Mouse (Mus musculus): ENCODE measurements around the gene Vash1. TPM values are rescaled to one million over a fixed set of nuclear protein-coding genes. Genes with fewer than 3 reads are reported as not detected.

The Vash1 gene
- polyA plus RNA-seq (2015; fragmentation: Nextera tagmentation; extraction: Ambion mirVana) = 3.4 and 3.5 TPM in 2 replicates

DNA sequence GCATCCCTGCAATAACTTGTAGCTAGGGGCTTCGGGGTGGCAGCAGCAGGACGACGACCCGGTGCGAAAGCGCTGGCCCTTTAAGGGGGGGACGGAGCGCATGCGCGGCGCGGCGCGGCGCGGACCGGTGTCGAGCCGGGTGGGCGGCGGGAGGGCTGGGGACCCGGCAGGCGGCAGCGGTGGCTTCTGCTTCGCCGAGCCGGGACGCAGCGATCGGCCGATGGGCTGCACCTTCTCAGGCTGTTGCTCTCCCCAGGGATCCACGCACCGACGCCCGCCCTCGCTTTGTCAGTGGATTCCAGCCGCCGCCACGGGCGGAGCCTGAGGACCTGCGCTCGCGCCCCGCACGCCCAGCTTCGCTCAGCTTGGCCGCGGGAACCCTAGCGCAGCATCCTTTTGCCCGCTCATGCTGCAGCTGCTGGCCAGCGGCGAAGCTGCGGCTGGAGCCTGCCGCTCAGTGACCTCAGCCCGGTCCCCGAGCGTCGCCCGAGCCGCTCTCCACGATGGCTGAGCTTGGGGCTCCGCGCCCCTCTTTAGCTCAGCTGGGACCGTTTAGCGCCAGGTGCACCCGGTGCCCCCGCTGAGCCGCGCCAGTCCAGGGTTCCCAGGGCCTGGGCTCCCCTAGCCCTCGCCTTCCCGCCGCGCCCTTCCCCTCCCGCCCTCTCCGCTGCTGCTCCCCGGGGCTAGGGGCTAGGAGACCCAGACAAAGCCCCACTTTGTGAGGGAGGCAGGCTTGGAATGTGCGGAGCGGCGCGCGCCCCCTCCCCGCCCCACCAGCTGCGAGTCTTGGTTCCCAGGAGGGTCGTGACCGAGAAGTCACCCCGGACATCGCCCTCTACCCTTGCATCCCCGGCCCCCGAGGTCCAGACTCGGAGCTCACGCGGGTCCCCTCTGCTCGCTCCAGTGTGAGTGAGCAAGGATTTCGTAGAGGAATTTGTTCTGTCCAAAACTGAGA is at the start of gene Vash1:
Gene Vash1 (plus strand): TSS at position 110 of the 955 bp plus-strand sequence.
- Histone ChIP-seq H3K27me3 (ENCODE audit: control insufficient read depth, insufficient read depth, low read length) (no peaks in the 10 kb centered on the region), H3K9ac (ENCODE audit: low read length) (peak within 1 kb of the TSS; percentile 62), H3K4me3 (ENCODE audit: low read depth, low read length) (peak within 1 kb of the TSS; percentile 60), H3K27ac (replicated peaks) (peak within 1 kb of the TSS; percentile 58), H3K36me3 (ENCODE audit: control insufficient read depth, insufficient read depth, low read length) (no peaks in the 10 kb centered on the region), H3K9me3 (ENCODE audit: control insufficient read depth, low read length) (no peaks in the 10 kb centered on the region), H3K4me2 (replicated peaks; ENCODE audit: low read depth) (peak within 1 kb of the TSS; percentile 99), H3K4me1 (replicated peaks; ENCODE audit: control insufficient read depth, insufficient read depth) (peaks cover 2% of the 10 kb centered on the region; the same call in 1 of the 2 replicates)
- TF ChIP-seq CTCF (IDR thresholded peaks at IDR 0.05; ENCODE audit: low read depth) (no peak), EP300 (optimal IDR thresholded peaks at IDR 0.05) (no peak)
- under 1% methylated on average over 85 of the region's 94 CpGs for WGBS
- DNase-seq (ENCODE audit: low spot score) (peak; percentile 46), ATAC-seq (ENCODE audit: low FRiP score, low TSS enrichment) (peak; percentile 63)

- Histone ChIP-seq H3K36me3 (ENCODE audit: control insufficient read depth, insufficient read depth, low read length) (no peaks in the 10 kb centered on the region), H3K4me3 (ENCODE audit: low read depth, low read length) (no peak overlapping the region), H3K4me1 (replicated peaks; ENCODE audit: control insufficient read depth, insufficient read depth) (no peaks in the 10 kb centered on the region), H3K4me2 (replicated peaks; ENCODE audit: low read depth) (no peak overlapping the region), H3K9me3 (ENCODE audit: control insufficient read depth, low read length) (no peaks in the 10 kb centered on the region), H3K27ac (replicated peaks) (no peak overlapping the region), H3K9ac (ENCODE audit: low read length) (no peak overlapping the region), H3K27me3 (ENCODE audit: control insufficient read depth, insufficient read depth, low read length) (no peaks in the 10 kb centered on the region)
- TF ChIP-seq EP300 (optimal IDR thresholded peaks at IDR 0.05) = no peak
- no peak for DNase-seq (ENCODE audit: low spot score)
- WGBS = 39% methylated on average over 6 of the region's 6 CpGs
- ATAC-seq (ENCODE audit: low FRiP score, low TSS enrichment) = no peak
These were observed 49.7 kb upstream of the Vash1 start for GRCm38 (mm10) chr12:86628783-86629172.

GRCm38 (mm10) chr12:86641763-86642162 is 36.7 kb upstream of the Vash1 start:
- no peak overlapping the region for H3K4me2 ChIP-seq (replicated peaks; ENCODE audit: low read depth)
- no peak overlapping the region for H3K27ac ChIP-seq (replicated peaks)
- no peak for ATAC-seq (ENCODE audit: low FRiP score, low TSS enrichment)
- no peak for DNase-seq (ENCODE audit: low spot score)
- TF ChIP-seq CTCF (IDR thresholded peaks at IDR 0.05; ENCODE audit: low read depth) = peak; percentile 70
- TF ChIP-seq EP300 (optimal IDR thresholded peaks at IDR 0.05) = no peak
- no peak overlapping the region for H3K9ac ChIP-seq (ENCODE audit: low read length)
- H3K4me3 ChIP-seq (ENCODE audit: low read depth, low read length) = no peak overlapping the region
- no peaks in the 10 kb centered on the region for H3K36me3 ChIP-seq (ENCODE audit: control insufficient read depth, insufficient read depth, low read length)
- no peaks in the 10 kb centered on the region for H3K27me3 ChIP-seq (ENCODE audit: control insufficient read depth, insufficient read depth, low read length)
- 39% methylated on average over 8 of the region's 8 CpGs for WGBS
- no peaks in the 10 kb centered on the region for H3K9me3 ChIP-seq (ENCODE audit: control insufficient read depth, low read length)
- no peaks in the 10 kb centered on the region for H3K4me1 ChIP-seq (replicated peaks; ENCODE audit: control insufficient read depth, insufficient read depth)

DNA sequence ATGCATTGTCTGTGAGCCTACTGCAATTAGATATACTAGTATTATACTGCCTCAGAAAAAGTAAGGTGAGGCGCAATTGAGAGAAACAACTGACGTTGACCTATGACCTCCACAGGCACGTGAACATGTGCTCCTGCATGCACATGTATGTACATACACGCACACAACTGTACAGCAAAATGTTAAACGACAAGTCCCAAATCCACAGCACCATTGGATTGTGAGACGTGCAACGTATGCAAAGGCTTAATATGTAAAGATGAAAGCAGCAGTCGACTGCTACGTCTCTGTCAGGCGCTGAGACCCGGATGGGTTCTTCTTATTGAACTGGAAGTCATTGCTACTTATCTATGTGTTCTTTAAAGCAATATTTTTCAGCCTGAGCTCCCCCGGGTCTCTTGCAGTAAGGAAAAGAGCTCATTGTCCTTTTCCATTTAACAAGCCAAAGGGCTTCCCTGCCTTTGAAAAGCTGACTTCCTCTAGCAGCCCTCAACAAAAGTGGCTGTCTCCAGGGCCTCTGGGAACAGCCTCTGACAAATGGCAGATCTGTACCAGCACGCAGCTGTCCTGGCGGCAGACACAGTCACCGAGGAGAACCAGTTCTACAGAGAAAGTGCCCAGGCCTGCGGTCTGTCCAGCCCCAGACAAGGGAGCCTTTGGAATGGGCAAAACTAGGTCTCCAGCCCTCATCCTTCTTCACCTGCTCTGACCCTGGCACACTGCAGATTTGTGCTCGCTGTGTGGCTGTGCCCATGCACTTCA is 33.8 kb upstream of the Vash1 start:
- H3K4me2 ChIP-seq (replicated peaks; ENCODE audit: low read depth) = no peak overlapping the region
- no peaks in the 10 kb centered on the region for H3K4me1 ChIP-seq (replicated peaks; ENCODE audit: control insufficient read depth, insufficient read depth)
- DNase-seq (ENCODE audit: low spot score) = no peak
- H3K36me3 ChIP-seq (ENCODE audit: control insufficient read depth, insufficient read depth, low read length) = no peaks in the 10 kb centered on the region
- H3K27ac ChIP-seq (replicated peaks) = no peak overlapping the region
- H3K4me3 ChIP-seq (ENCODE audit: low read depth, low read length) = no peak overlapping the region
- no peaks in the 10 kb centered on the region for H3K9me3 ChIP-seq (ENCODE audit: control insufficient read depth, low read length)
- H3K27me3 ChIP-seq (ENCODE audit: control insufficient read depth, insufficient read depth, low read length) = no peaks in the 10 kb centered on the region
- WGBS = 59% methylated on average over 17 of the region's 17 CpGs
- ATAC-seq (ENCODE audit: low FRiP score, low TSS enrichment) = no peak
- no peak for TF ChIP-seq CTCF (IDR thresholded peaks at IDR 0.05; ENCODE audit: low read depth)
- TF ChIP-seq EP300 (optimal IDR thresholded peaks at IDR 0.05) = no peak
- no peak overlapping the region for H3K9ac ChIP-seq (ENCODE audit: low read length)

- H3K27me3 ChIP-seq (ENCODE audit: control insufficient read depth, insufficient read depth, low read length) = no peaks in the 10 kb centered on the region
- H3K4me2 ChIP-seq (replicated peaks; ENCODE audit: low read depth) = no peak overlapping the region
These were observed 33.0 kb upstream of the Vash1 start for GRCm38 (mm10) chr12:86645494-86645893.

More at GRCm38 (mm10) chr12:86645494-86645893, 33.0 kb upstream of the Vash1 start:
- Histone ChIP-seq H3K27ac (replicated peaks) (no peak overlapping the region), H3K36me3 (ENCODE audit: control insufficient read depth, insufficient read depth, low read length) (no peaks in the 10 kb centered on the region), H3K4me3 (ENCODE audit: low read depth, low read length) (no peak overlapping the region), H3K4me1 (replicated peaks; ENCODE audit: control insufficient read depth, insufficient read depth) (no peaks in the 10 kb centered on the region), H3K9ac (ENCODE audit: low read length) (no peak overlapping the region), H3K9me3 (ENCODE audit: control insufficient read depth, low read length) (no peaks in the 10 kb centered on the region)
- ATAC-seq (ENCODE audit: low FRiP score, low TSS enrichment) = no peak
- no peak for DNase-seq (ENCODE audit: low spot score)
- no peak for TF ChIP-seq CTCF (IDR thresholded peaks at IDR 0.05; ENCODE audit: low read depth)
- TF ChIP-seq EP300 (optimal IDR thresholded peaks at IDR 0.05) = no peak
- WGBS = 84% methylated on average over 5 of the region's 5 CpGs
